Mouse (Mus musculus): Measurements from ENCODE around the gene Adam10.
A peak's percentile ranks its signal among the peaks of the same experiment; 100 is the strongest.

Gene Adam10

DNA sequence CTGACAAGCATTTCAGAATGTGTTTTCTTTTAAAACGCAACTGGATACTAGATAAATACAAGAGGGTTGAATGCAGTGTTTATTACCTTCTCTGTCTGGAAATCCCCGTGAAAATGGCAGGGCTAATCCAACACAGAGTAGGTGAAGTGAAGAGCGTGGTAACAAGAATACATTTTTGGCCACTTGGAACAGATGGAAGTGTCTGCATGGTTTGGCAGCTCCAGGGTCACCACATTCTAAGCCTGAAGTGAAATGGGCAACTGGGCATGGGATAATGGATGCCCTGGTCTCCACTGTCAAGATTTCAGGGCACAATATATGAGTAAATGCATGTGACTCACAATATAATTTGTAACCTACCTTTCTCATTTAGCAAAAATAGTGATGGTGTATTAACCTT, 103.4 kb downstream of the Adam10 start:
- no peak for DNase-seq (ENCODE audit: low read depth, low spot score)

DNA sequence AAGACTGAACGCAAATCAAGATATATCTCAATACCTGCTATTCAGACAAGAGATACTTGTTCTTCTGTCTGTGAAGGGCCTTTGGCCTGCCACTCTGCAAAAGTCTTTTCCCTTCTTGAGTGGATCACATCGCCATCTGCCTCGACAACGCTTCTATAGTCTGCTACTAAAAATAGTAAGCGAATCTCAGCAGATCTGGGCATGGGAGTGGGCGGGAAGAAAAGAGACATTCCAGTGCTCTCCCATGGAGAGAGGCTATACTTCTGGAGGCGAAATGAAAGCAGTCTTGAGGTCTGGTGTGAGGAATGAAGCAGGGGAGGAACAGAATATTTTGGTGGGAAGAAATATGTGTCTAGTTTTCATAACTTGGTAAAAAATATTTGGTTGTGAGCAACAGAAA, 109.9 kb downstream of the Adam10 start:
- peak; percentile 3 for DNase-seq (ENCODE audit: low read depth, low spot score)

DNA sequence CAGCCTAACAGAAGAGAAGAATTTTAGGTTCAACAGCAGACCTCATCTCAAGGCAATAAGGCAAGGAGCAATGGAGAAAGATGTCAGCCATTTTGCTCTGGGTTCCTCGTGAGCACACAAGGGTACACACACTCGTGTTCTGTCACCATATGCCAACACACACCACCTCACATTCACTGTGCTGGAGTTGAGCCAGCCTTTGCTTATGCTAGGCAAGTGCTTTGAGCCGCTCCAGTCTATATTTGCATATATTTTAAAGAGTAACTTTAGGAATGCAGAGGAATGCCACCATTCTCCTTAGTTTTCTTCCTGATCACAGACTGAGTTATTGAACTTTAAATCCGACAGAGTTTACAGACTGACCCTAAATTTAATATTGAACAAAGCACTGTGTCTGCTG, 111.8 kb downstream of the Adam10 start:
- no peak for DNase-seq (ENCODE audit: low read depth, low spot score)

DNA sequence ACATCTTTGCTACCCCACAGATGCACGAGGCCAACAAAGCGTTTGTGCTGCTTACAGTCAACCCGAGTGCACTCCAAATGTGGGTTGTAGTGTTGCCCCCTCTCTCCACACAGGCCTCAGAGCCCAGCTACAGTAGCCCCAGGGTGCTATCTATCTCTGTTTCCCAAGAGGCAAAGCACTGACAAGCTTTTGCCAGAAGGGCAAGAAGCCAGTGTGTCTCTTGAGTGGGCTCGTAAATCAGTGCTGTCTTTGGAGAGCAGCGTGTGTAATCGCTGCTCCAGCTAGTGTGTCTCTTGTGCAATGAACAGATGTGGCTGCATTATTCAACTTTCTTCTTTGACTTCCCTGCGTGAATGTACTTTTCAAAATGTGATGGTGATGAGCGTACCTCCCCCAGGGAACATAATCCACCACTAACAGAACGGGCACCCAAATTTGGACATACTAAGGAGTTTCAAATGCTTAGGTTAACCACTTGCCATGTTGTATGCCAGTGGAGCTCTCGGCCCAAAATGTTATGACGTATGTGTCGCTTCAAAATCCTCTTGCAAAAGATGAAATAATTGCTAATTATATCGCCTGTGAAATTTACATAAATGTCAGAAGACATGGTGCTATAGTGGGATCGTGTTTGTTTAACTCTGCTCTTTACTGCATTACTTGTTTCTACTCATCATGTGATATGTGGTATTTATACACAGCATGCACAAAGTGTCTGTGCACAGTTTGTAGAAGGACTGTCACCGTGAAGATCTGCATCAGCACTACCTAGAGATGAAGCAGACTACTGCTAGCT, 116.0 kb downstream of the Adam10 start:
- peak; percentile 83 for DNase-seq (ENCODE audit: low read depth, low spot score)

DNA sequence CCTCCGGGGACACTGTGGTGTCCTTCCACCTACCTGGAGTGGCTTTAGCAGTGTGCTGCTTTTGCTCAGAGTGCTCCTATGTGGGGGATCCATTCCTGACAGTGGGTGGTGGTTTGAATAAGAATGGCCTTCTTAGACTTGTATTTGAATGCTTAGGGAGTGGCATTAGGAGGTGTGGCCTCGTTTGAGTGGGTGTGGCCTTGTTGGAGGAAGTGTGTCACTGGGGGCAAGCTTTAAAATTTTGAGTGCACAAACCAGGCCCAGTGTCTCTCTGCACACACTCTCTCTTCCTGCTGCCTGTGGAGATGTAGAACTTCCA, 116.6 kb downstream of the Adam10 start:
- peak; percentile 27 for DNase-seq (ENCODE audit: low read depth, low spot score)

DNA sequence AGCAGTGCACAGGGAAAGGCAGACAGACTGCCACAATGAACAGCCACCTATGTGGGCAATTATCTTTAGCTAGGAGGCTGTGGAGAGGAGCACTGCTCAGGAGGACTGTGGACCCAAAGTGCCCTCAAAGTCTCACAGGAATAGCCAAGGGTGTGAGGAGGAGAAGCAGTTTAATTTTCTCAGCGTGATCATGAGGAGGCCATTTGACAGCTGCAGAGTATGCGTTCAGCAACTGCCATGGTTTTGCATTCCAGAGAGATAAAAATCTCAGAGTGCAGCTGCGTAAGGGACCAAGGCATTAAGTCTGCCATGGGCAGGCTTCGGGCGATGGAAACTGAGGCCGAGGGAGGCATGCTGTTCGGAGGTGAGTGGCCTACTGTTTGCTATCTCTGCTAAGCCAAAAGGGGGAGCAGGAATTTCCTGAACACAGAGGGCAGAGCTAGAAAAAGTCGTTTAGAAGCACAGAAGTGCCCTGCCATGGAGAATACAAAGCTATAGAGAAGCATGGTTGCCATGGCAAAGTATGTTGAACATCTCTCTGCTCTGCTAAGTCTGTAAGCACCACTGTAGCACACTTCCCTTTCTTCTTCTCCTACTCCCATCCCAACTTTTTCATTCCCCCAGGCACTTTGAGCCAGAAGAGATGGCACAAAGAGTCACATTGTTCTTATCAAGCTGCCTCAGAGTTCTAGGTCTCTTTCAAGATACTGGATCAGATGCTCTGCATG, 122.0 kb downstream of the Adam10 start:
- no peak for DNase-seq (ENCODE audit: low read depth, low spot score)

DNA sequence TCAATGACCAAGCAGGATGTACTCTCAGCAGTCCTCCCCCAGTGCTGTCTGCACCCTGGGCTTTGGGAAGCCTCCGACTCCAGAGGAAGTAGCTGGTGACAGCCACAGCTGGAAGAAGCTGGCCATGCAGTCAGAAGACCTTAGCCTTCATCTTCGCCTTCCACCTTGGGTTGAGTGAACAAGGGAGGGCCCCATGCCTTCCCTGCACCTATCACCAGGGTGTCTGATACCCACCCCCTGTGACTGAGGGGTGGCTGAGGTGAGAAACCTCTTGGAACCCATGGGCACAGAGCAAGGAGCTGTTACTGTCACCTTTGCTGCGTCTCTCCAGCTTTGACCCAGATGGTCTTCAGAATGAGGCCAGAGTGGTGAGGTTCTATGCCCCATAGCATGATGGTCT, 123.0 kb downstream of the Adam10 start:
- no peak for DNase-seq (ENCODE audit: low read depth, low spot score)

DNA sequence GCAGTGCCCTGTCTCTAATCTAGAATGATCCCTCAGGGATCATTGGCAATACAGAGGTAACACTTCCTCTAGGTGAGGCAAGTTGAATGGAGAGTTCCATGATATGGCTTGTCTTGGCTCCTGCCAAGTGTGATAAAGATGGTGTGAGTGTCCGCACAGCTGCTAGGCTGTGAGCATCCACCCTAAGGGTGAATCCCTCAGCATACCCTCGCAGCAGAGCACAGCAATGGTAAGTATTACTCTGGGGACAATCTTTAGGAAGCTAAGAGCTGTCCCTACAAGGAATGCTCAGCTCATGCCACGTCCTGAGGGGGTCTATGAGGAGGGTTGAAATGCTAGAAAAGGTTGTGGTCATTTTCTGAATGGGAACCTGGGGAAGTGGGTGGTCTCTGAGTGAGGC, 124.0 kb downstream of the Adam10 start:
- DNase-seq (ENCODE audit: low read depth, low spot score), result no peak

DNA sequence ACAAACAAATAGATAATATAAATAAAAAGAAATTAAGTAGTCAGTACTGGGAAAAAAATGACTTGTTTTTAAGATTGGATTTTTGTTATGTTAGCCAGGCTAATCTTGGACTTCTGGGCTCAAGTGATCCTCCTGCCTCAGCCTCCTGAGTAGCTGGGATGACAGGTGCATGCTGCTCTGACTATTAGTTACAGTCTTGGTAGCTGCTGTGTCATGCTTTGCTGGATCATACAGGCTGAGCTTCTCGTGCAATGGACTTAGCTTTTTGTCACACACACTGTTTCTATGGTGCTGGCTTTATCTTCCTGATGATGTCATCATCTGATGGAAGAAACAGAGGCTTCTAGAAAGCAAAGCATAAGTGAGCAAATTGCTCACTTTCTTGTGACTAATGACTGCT, 127.3 kb downstream of the Adam10 start:
- no peak for DNase-seq (ENCODE audit: low read depth, low spot score)

DNA sequence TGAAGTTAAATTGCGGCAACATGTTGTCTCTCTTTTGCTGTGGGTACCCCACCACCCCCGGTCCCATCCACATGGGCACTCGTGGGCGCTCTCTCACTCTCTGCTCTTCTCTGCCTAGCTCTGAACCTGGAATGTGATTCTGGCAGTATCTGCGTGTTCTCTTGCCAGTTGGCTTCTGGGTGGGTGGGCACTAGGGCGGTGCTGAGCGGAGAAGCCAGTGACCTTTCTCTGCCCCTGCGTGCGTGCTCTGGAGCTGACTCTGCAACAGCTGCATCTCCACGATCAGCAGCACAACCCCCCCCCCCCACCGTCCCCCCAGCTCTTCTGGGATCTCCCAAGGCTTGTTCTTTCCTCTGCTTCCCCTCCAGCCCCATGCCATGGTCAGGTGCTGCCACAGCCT, 128.9 kb downstream of the Adam10 start:
- no peak for DNase-seq (ENCODE audit: low read depth, low spot score)

DNA sequence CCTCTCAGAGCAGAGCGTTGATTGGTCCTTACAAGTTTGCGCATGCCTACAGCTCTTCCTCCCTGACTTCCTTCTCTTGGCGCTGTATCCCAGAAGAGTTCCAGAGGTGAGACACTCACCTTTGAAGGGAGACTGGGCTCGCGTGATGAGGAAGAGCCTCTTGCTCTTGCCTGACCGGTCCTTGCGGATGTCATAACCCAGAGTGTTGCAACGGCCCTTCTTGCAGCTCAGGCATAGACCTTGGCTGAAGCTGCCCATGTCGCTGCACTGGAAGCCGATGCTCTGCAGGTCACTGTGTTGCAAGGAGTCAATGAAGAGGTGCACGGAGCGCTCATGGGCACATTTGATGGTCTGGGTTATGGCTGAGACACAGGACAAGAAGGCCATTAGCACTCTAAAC, 133.8 kb downstream of the Adam10 start:
- no peak for DNase-seq (ENCODE audit: low read depth, low spot score)

DNA sequence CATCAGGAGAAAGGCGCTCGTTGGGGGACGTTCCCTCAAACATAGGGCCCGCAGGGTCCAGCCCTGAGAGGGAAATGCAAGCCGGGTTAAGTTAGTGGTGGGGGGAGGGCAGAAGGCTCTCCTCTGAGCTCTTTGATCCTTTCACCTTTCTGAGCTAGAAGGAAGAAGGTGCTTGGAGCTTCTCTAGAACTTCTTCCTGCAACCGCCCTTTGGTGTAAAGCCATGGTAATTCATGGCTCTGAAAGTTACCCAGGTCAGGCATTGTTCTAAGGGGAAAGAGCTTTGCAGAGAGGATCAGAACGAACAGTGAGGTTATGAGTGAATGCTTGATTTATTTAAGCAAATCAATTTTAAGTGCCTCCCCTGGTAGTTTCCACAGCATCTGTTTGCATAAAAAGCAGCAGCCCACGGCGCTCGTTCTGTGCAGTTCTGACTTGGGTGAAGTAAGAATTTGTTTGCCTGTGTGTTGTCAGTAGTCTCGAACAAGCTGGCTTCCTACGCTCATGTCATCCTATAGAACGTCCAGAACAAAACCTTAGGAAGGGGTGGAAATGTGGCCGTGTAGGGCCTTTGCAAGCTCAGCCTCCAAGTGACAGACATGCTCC, 138.0 kb downstream of the Adam10 start:
- DNase-seq (ENCODE audit: low read depth, low spot score), result no peak

DNA sequence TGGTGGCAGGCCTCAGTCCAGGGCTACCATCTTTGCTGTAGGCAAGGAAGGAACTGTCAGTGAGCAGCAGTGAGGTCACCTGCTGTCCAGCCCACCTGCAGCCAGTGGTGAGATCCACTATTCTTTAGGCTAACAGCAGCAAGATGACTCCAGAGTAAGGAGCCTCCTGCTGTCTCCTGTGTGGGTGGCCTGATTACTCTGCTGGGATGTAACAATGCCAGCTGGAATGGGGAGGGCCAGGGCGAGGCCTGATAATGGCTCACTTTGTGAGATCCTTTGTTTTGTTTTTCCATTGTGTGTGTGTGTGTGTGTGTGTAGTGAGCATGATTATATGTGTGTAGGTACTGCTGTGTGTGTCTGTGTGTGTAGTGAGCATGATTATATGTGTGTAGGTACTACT, 138.6 kb downstream of the Adam10 start:
- DNase-seq (ENCODE audit: low read depth, low spot score), result peak; percentile 21

DNA sequence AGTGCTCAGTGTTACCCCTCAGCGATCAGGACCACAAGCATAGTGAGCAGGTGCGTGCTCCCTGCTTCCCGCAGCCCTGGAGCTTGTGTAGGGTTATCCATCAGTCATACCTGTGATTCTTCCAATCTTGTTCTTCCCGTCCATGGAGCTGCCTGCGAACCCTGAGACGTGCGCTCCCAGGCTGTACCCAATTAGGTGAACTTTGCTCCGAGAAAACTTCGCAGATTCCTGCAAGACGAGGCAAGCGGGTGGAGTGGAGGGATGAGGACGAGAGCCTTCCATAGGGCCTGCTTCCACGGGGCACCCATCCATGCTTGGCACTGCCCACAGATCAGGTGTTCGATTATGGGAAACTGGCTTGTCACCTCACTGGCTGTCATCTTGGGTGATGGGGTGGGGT, 139.9 kb downstream of the Adam10 start:
- DNase-seq (ENCODE audit: low read depth, low spot score), result no peak

DNA sequence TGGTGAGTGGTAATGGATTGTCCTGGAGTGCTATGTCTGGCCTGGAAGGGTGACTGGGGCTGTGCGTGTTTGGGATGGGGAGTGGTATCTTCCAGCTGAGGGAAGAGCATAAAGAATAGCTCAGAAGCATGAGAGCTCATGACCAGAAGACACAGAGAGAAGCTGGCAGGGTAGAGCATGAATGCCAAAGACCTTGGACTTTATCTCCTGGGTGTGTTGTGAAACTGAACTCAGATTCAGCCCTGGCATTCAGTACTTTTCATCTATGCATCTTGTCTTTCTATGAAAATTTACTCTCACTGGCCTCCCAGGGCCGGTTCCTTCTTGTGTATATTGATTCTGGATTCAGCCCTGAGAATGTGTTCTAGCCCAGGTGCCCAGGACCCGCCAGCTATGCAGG, 145.3 kb downstream of the Adam10 start:
- DNase-seq (ENCODE audit: low read depth, low spot score), result no peak

DNA sequence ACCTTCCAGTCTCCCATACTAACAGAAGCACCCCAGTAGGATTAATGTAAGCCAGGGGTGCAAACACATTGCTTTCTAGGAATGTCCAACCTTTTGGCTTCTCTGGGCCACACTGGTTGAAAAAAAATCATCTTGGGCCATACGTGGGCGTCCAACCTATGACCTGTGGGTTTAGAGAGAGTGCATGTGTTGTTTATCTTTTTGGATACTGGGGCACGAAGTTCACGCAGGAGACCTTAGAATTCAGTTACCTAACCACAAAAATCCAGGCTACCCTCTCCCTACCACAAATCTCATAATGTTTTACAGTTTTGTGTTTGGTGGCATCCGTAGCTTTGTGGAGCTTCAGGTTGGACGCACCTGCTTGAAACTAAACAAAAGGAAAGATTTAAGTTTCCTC, 149.1 kb downstream of the Adam10 start:
- DNase-seq (ENCODE audit: low read depth, low spot score), result no peak
